Mouse (Mus musculus): ENCODE data around the gene Elmod3. TPM values are rescaled to one million over a fixed set of nuclear protein-coding genes. Genes with fewer than 3 reads are reported as not detected.

The Elmod3 gene
- polyA plus RNA-seq (2016; fragmentation: Nextera tagmentation; extraction: Ambion mirVana), result 13.7 and 15.7 TPM in 2 replicates

GRCm38 (mm10) chr6:72597956-72598753, at the start of gene Elmod3, which contains the start of gene Retsat:
TSS of gene Elmod3 (minus strand) at chr6:72598413.
TSS of gene Retsat (plus strand) at chr6:72598475.
- H3K27ac ChIP-seq, result peak within 1 kb of the TSS; percentile 87
- no peaks in the 10 kb centered on the region for H3K9me3 ChIP-seq
- H3K4me3 ChIP-seq, result peak within 1 kb of the TSS; percentile 68
- WGBS, result 2% methylated on average over 38 of the region's 38 CpGs
- no peaks in the 10 kb centered on the region for H3K27me3 ChIP-seq (ENCODE audit: insufficient read depth, poor library complexity, severe bottlenecking)
- peaks cover 20% of the 10 kb centered on the region for H3K4me1 ChIP-seq (replicated peaks)
- no peaks in the 10 kb centered on the region for H3K36me3 ChIP-seq
- DNase-seq (ENCODE audit: low spot score), result peak; percentile 90

DNA sequence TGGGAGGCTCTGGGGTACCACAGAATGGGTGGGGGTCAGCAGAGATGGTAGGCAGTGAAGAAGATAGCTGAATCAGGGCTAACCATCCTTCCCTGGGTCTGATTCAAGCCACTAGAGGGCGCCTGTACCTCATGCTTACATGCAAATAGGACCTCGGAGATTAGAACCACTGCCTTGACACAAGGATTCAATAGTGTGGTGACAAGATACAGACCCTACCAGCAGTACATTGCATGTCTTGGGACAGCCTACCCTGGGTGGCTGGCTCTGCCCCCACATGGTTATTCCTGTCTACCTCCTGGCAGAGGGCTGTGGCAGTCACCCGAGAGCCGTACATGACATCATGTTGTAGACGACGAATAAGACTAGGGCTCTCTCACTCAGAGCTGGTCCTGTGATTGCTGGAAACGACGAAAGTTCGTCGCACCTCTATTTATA, 49.2 kb upstream of the Elmod3 start:
- H3K4me1 ChIP-seq (replicated peaks), result peaks cover 17% of the 10 kb centered on the region
- H3K36me3 ChIP-seq, result peaks cover 17% of the 10 kb centered on the region
- 69% methylated on average over 10 of the region's 10 CpGs for WGBS
- H3K9me3 ChIP-seq, result no peaks in the 10 kb centered on the region
- no peak overlapping the region for H3K27ac ChIP-seq
- no peaks in the 10 kb centered on the region for H3K27me3 ChIP-seq (ENCODE audit: insufficient read depth, poor library complexity, severe bottlenecking)
- DNase-seq (ENCODE audit: low spot score), result peak; percentile 74
- no peak overlapping the region for H3K4me3 ChIP-seq

- no peak overlapping the region for H3K4me3 ChIP-seq
- H3K36me3 ChIP-seq, result peaks cover 21% of the 10 kb centered on the region
- H3K27me3 ChIP-seq (ENCODE audit: insufficient read depth, poor library complexity, severe bottlenecking), result no peaks in the 10 kb centered on the region
- peaks cover 14% of the 10 kb centered on the region for H3K4me1 ChIP-seq (replicated peaks)
- 92% methylated on average over 7 of the region's 7 CpGs for WGBS
- H3K27ac ChIP-seq, result no peak overlapping the region
- no peaks in the 10 kb centered on the region for H3K9me3 ChIP-seq
- no peak for DNase-seq (ENCODE audit: low spot score)
Observed at GRCm38 (mm10) chr6:72645364-72645763, 47.2 kb upstream of the Elmod3 start.

DNA sequence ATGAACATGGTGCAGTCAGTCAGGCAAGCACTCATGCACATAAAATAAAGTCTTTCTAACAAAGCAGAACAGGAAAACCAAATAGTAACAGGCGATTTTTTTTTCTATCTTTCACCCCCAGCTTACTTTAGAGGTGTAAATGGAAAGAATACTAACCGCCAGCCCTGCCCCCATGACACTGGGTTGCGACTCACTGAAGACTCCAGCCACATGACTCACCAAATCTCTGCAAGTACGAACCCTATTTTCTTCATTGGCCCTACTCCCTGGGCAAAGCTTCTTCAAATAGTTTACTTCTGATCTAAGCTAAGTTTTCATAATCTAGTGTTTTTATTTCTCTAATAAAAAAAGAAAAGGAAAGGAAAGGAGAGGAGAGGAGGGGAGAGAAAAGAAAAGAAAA, 46.4 kb upstream of the Elmod3 start:
- Histone ChIP-seq H3K27me3 (ENCODE audit: insufficient read depth, poor library complexity, severe bottlenecking) (no peaks in the 10 kb centered on the region), H3K27ac (no peak overlapping the region), H3K9me3 (no peaks in the 10 kb centered on the region), H3K4me3 (no peak overlapping the region), H3K36me3 (peaks cover 23% of the 10 kb centered on the region), H3K4me1 (replicated peaks) (peaks cover 14% of the 10 kb centered on the region)
- no peak for DNase-seq (ENCODE audit: low spot score)
- 90% methylated on average over 4 of the region's 4 CpGs for WGBS

GRCm38 (mm10) chr6:72641218-72641954, 43.2 kb upstream of the Elmod3 start:
- no peaks in the 10 kb centered on the region for H3K9me3 ChIP-seq
- H3K4me3 ChIP-seq, result no peak overlapping the region
- peaks cover under 1% of the 10 kb centered on the region; the same call in 1 of the 2 replicates for H3K4me1 ChIP-seq (replicated peaks)
- no peaks in the 10 kb centered on the region for H3K27me3 ChIP-seq (ENCODE audit: insufficient read depth, poor library complexity, severe bottlenecking)
- H3K27ac ChIP-seq, result no peak overlapping the region
- H3K36me3 ChIP-seq, result 0 out of 2 replicates have a peak, but pooled peaks cover 5% of the 10 kb centered on the region
- no peak for DNase-seq (ENCODE audit: low spot score)
- WGBS, result 82% methylated on average over 18 of the region's 18 CpGs

DNA sequence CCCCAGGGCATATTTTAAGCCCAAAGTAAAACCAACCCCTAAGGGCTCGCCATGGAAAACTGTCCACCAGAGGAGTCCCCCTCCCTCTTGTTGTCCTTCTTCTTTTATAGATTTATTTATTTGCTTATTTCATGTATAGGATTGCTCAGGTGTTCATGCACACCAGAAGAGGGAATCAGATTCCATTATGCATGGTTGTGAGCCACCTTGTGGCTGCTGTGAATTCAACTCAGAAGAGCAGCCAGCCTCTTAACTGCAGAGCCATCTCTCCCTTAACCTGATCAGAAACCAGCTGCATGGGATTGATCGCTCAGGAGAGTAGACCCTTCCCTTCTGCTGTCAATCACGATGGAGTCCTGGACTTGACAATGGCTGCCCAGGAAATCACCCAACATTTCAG, 38.7 kb upstream of the Elmod3 start:
- no peak for DNase-seq (ENCODE audit: low spot score)
- no peaks in the 10 kb centered on the region for H3K27me3 ChIP-seq (ENCODE audit: insufficient read depth, poor library complexity, severe bottlenecking)
- no peaks in the 10 kb centered on the region for H3K9me3 ChIP-seq
- H3K4me3 ChIP-seq, result no peak overlapping the region
- no peak overlapping the region for H3K27ac ChIP-seq
- WGBS, result 80% methylated on average over 3 of the region's 3 CpGs
- H3K36me3 ChIP-seq, result peaks cover 18% of the 10 kb centered on the region
- H3K4me1 ChIP-seq (replicated peaks), result peaks cover 8% of the 10 kb centered on the region; the same call in 1 of the 2 replicates

GRCm38 (mm10) chr6:72635760-72636431, 37.7 kb upstream of the Elmod3 start:
- Histone ChIP-seq H3K4me3 (no peak overlapping the region), H3K27me3 (ENCODE audit: insufficient read depth, poor library complexity, severe bottlenecking) (no peaks in the 10 kb centered on the region), H3K27ac (peak overlapping the region; percentile 45; the same call in 1 of the 2 replicates), H3K4me1 (replicated peaks) (peaks cover 8% of the 10 kb centered on the region; the same call in 1 of the 2 replicates), H3K9me3 (no peaks in the 10 kb centered on the region), H3K36me3 (peaks cover 28% of the 10 kb centered on the region)
- 53% methylated on average over 12 of the region's 12 CpGs for WGBS
- peak; percentile 60 for DNase-seq (ENCODE audit: low spot score)

DNA sequence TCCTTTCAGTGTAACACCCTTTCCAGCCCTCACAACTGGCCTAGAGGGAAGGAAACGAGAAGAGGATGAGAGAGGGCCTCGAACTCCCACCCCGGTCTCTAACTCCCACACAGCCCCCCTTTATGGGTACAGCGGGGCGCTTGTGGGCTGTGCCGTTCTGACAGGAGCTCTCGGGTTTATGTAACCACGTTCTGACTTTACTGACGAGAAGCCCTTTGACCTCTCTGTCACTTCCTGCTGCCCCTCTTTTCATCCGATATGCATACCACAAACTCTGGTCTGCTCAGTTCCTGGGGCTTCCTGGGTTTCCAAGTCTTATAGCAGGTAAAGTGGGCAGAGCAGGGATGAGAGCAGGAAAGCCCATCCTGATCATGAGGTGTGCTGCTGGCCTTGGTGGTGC, 36.1 kb upstream of the Elmod3 start:
- Histone ChIP-seq H3K36me3 (peaks cover 39% of the 10 kb centered on the region), H3K9me3 (no peaks in the 10 kb centered on the region), H3K4me3 (no peak overlapping the region), H3K27me3 (ENCODE audit: insufficient read depth, poor library complexity, severe bottlenecking) (no peaks in the 10 kb centered on the region), H3K4me1 (replicated peaks) (peaks cover 8% of the 10 kb centered on the region; the same call in 1 of the 2 replicates), H3K27ac (no peak overlapping the region)
- WGBS, result 68% methylated on average over 10 of the region's 10 CpGs
- DNase-seq (ENCODE audit: low spot score), result no peak

- no peak for DNase-seq (ENCODE audit: low spot score)
- Histone ChIP-seq H3K27ac (no peak overlapping the region), H3K36me3 (peaks cover 61% of the 10 kb centered on the region), H3K9me3 (no peaks in the 10 kb centered on the region), H3K27me3 (ENCODE audit: insufficient read depth, poor library complexity, severe bottlenecking) (no peaks in the 10 kb centered on the region), H3K4me1 (replicated peaks) (peaks cover 8% of the 10 kb centered on the region; the same call in 1 of the 2 replicates), H3K4me3 (no peak overlapping the region)
- 84% methylated on average over 6 of the region's 6 CpGs for WGBS
Observed at GRCm38 (mm10) chr6:72631700-72632099, 33.5 kb upstream of the Elmod3 start.

DNA sequence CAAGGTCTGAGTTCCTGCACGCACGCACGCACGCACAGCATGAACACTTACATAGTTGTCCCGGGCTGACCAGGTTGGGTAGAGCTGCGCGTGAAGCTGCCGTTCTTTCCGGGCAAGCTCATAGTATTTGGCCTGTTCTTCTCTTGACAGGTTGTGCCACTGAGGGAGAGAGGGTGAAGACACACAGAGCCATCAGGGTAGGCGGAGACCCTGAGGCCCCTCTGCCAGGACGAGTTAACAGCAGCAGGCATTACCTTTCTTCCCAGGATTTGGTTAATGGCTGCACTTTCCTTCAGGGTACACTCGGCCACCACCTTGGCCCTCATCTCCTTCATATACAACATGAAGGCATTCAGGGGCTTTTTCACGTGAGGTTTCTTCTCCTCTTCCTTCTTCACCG, 32.7 kb upstream of the Elmod3 start:
- peaks cover 69% of the 10 kb centered on the region for H3K36me3 ChIP-seq
- no peak for DNase-seq (ENCODE audit: low spot score)

DNA sequence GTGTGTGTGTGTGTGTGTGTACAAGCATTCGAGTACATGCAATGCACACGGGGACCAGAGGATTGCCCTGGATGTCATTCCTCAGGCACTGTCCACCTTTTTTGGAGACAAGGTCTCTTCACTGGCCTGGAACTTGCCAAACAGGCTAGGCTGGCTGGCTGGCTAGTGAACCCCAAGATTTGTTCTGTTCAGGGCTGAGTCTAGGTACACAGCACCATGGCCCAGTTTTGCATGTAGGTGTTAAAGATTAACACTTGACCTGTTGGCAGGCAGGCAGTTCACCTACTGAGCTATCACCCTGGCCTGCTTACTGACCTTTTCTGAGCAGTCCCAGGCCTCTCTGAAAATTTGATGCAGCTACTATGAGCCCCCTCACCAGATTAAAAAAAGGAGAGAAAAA, 32.2 kb upstream of the Elmod3 start:
- Histone ChIP-seq H3K27ac (no peak overlapping the region), H3K27me3 (ENCODE audit: insufficient read depth, poor library complexity, severe bottlenecking) (no peaks in the 10 kb centered on the region), H3K4me3 (no peak overlapping the region), H3K4me1 (replicated peaks) (0 out of 2 replicates have a peak, but pooled peaks cover 4% of the 10 kb centered on the region), H3K36me3 (peaks cover 69% of the 10 kb centered on the region), H3K9me3 (no peaks in the 10 kb centered on the region)
- no peak for DNase-seq (ENCODE audit: low spot score)
- 94% methylated on average over 2 of the region's 2 CpGs for WGBS

More for the DNA sequence above, 32.7 kb upstream of the Elmod3 start:
- Histone ChIP-seq H3K4me1 (replicated peaks) (0 out of 2 replicates have a peak, but pooled peaks cover 4% of the 10 kb centered on the region), H3K27ac (no peak overlapping the region), H3K27me3 (ENCODE audit: insufficient read depth, poor library complexity, severe bottlenecking) (no peaks in the 10 kb centered on the region), H3K4me3 (no peak overlapping the region), H3K9me3 (no peaks in the 10 kb centered on the region)
- 95% methylated on average over 14 of the region's 14 CpGs for WGBS

- no peak overlapping the region for H3K27ac ChIP-seq
- H3K4me1 ChIP-seq (replicated peaks), result no peaks in the 10 kb centered on the region
- 96% methylated on average over 16 of the region's 16 CpGs for WGBS
- no peak for DNase-seq (ENCODE audit: low spot score)
- no peaks in the 10 kb centered on the region for H3K27me3 ChIP-seq (ENCODE audit: insufficient read depth, poor library complexity, severe bottlenecking)
- peaks cover 60% of the 10 kb centered on the region for H3K36me3 ChIP-seq
- H3K9me3 ChIP-seq, result no peaks in the 10 kb centered on the region
- no peak overlapping the region for H3K4me3 ChIP-seq
Observed at GRCm38 (mm10) chr6:72627276-72627675, 29.1 kb upstream of the Elmod3 start.

All from hindbrain, embryonic 10.5 days (tissue).